Mouse (Mus musculus) heart, embryonic 15.5 days (tissue): ENCODE measurements around the gene Chst12. TPM values are rescaled to one million over a fixed set of nuclear protein-coding genes. Genes with fewer than 3 reads are reported as not detected.
A peak's percentile ranks its signal among the peaks of the same experiment; 100 is the strongest.

Source experiments
- ATAC-seq: fragments of 200-750 bp; cut with Nextera tagmentation; replicated peaks from 2 replicates; pipeline ENCODE4 v1.8.0; 2017; ENCODE audit warnings: low read depth, moderate TSS enrichment; ENCODE audit not compliant: insufficient number of reproducible peaks, insufficient read depth, low FRiP score
- H3K27ac ChIP-seq: fragments of 300-500 bp; sonication (generic); 2 replicates; pipeline ENCODE4 v1.5.1; 2015; ENCODE audit warnings: mild to moderate bottlenecking, inconsistent platforms
- H3K27me3 ChIP-seq: fragments of 300-500 bp; sonication (generic); 2 replicates; pipeline ENCODE4 v1.6.1; 2015; ENCODE audit warnings: inconsistent platforms
- H3K36me3 ChIP-seq: fragments of 300-500 bp; sonication (generic); 2 replicates; pipeline ENCODE4 v1.6.1; 2015; ENCODE audit warnings: mild to moderate bottlenecking, inconsistent platforms
- H3K4me1 ChIP-seq: fragments of 300-500 bp; sonication (generic); replicated peaks from 2 replicates; pipeline ENCODE4 v1.6.1; 2015; ENCODE audit warnings: inconsistent platforms
- H3K4me2 ChIP-seq: fragments of 300-500 bp; sonication (generic); 2 replicates; pipeline ENCODE4 v1.6.1; 2015; ENCODE audit warnings: inconsistent platforms, mild to moderate bottlenecking, moderate library complexity
- H3K4me3 ChIP-seq: fragments of 300-500 bp; sonication (generic); 2 replicates; pipeline ENCODE4 v1.5.1; 2015; ENCODE audit warnings: mild to moderate bottlenecking, inconsistent platforms
- H3K9ac ChIP-seq: fragments of 300-500 bp; sonication (generic); 2 replicates; pipeline ENCODE4 v1.6.1; 2015; ENCODE audit warnings: mild to moderate bottlenecking, inconsistent platforms
- H3K9me3 ChIP-seq: fragments of 300-500 bp; sonication (generic); replicated peaks from 2 replicates; pipeline ENCODE4 v1.6.1; 2016; ENCODE audit warnings: inconsistent platforms
- WGBS: fragments of 180-500 bp; shearing (Covaris S2); methylation state at CpG from one replicate; pipeline ENCODE4 v1.1.7; 2015; ENCODE audit warnings: mixed read lengths; 5-methylcytosine and 5-hydroxymethylcytosine counted together
- polyA plus RNA-seq: library from polyadenylated mRNA; unstranded; fragments of >200 nt; fragmentation: Nextera tagmentation; extraction: Ambion mirVana; gene quantifications from 2 replicates; pipeline ENCODE4 v1.2.1, GENCODE M21; 2015

The Chst12 gene
- polyA plus RNA-seq, 1 experiment from 2014 or later = 12.2 TPM

GRCm38 (mm10) chr5:140572611-140573010 is 67.3 kb downstream of the Chst12 start:
- Histone ChIP-seq H3K27ac (0 out of 2 replicates have a peak overlapping the region, but pooled peaks have one; percentile 1), H3K9ac (no peak overlapping the region), H3K4me2 (no peak overlapping the region), H3K27me3 (no peaks in the 10 kb centered on the region), H3K9me3 (no peaks in the 10 kb centered on the region), H3K4me1 (peaks cover 26% of the 10 kb centered on the region), H3K4me3 (no peak overlapping the region), H3K36me3 (no peaks in the 10 kb centered on the region)
- ATAC-seq = no peak
- 57% methylated on average over 6 of the region's 6 CpGs for WGBS

Other genes starting within 250 kb of the Chst12 start
- 20.6 and 29.4 TPM in 2 replicates for gene Mad1l1, start 184.0 kb upstream of the Chst12 start, polyA plus RNA-seq
- 22.4 and 28.3 TPM in 2 replicates for gene Nudt1, start 183.9 kb upstream of the Chst12 start, polyA plus RNA-seq
- 13.5 and 15.7 TPM in 2 replicates for gene Mrm2, start 173.7 kb upstream of the Chst12 start, polyA plus RNA-seq
- gene Snx8, start 116.3 kb upstream of the Chst12 start, polyA plus RNA-seq = 14.8 and 17.5 TPM in 2 replicates
- gene Eif3b, start 86.2 kb upstream of the Chst12 start, polyA plus RNA-seq = 68.9 and 97.8 TPM in 2 replicates
- 0.09 TPM in 1 of 2 replicates, not detected in the other for gene Gm4869, start 59.9 kb upstream of the Chst12 start, polyA plus RNA-seq
- 1.1 TPM in 1 of 2 replicates, not detected in the other for gene Grifin, start 59.5 kb downstream of the Chst12 start, polyA plus RNA-seq
- 5.0 and 7.9 TPM in 2 replicates for gene Lfng, start 101.8 kb downstream of the Chst12 start, polyA plus RNA-seq
- gene Ttyh3, start 143.5 kb downstream of the Chst12 start, polyA plus RNA-seq = 20.3 and 28.9 TPM in 2 replicates
- gene Iqce, start 196.8 kb downstream of the Chst12 start, polyA plus RNA-seq = 8.2 and 10.0 TPM in 2 replicates
- 12.2 and 16.9 TPM in 2 replicates for gene Brat1, start 199.5 kb downstream of the Chst12 start, polyA plus RNA-seq
- gene Amz1, start 218.6 kb downstream of the Chst12 start, polyA plus RNA-seq = 0.72 and 1.0 TPM in 2 replicates